Mouse (Mus musculus) monocyte, adult 2 months (primary cell): ENCODE results near the gene Mtm1.
A peak's percentile ranks its signal among the peaks of the same experiment; 100 is the strongest.

Experiments used
- DNase-seq, 2 experiments: peaks; one replicate each; pipeline ENCODE4 v3.0.0; 2022; ENCODE audit warnings: low spot score in 2 of 2, low read depth in 1 of 2

The Mtm1 gene

DNA sequence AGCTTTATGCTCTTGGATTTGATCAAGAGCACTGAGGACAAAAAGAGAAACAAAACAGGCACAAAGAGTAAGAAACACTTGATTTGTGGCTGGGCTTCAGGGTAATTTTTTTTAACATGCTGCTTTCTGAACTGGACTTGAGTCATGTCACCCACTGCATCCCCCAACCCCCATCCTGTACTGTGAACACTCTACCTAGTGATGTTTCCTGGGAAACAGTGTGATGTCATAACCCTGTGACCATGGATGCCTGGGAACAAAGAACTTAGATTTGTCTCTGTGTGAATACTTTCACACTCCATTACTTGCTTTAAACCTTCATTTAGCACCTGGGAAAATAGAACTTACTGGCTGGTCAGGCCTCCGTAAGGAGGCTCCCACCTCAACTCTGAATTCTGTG lies at the start of gene Mtm1:
Mtm1 (plus strand) TSS at position 301 of the 400 bp plus-strand sequence.
- no peak for DNase-seq

DNA sequence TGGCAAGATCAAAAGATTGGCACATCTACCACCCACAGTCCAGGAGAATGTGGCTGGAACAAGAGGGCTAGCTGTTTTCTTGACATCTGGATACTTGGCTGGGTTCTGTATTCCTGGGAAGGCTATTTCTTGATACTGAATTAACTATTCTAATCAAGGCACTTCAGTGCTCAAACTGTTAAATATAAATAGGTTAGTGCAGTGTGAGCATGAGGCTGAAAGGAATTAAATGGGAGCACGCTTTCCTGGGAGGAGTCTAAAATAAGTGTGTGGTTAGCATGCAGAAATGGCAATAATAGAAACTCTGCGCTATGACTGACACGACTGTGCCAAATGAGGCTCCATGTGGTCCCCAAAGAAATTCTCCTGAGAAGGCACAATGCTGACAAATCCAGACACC lies 29.0 kb upstream of the Mtm1 start:
- no peak for DNase-seq

DNA sequence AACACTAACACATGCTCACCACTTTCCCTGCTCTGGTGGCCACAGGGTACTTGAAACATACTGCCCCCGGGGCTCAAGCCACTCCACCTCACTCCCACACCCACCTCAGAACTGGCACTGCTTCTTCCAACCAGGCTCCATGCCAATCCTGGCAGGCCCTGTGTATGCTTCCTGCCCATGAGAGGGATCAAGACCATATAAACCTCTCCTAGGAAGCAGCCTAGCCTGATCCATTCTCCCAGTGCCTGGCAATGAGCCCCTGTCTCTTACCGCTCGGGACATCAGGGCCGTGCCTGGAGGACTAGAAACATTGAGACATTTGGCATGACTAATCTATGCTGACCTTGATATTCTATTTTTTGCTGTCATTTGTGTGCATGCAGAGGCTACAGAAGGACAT lies 26.9 kb upstream of the Mtm1 start:
- DNase-seq, result no peak

DNA sequence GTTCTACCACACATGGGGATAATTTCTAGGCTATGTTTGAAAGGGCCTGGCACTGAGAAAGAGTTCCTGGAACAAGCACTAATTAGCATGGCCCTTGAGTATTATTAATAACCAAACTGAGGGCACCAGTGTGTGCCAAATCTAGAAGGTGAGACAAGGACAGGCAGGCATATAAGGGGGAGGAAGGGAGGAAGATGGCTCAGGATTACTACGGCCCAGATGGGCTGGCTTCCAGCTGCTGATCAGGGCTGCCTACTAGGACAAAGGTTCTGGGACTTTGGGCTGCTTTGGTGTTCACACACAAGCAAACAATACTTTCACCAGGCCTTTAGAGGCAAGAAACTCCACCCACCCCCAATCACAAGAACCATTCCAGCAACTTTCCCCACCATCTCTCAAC lies 24.2 kb upstream of the Mtm1 start:
- DNase-seq, result no peak

DNA sequence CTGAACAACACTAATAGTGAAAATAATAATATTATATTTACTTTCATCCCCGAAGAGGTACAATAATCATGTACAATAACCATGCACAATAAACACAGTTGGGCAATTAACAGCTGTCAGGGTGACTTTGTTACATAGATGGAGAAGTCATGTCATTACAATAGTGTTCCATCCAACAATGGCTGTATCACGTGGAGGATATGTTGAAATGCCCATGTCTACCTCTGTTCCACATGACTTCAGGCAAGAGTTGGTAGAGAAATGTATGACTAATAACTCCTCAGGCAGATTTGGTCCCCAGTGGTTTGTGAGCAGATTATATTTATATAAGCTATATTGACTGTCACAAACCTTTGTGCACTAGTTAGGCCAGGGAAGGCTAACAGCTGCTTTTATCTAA lies 5.8 kb upstream of the Mtm1 start:
- no peak for DNase-seq

DNA sequence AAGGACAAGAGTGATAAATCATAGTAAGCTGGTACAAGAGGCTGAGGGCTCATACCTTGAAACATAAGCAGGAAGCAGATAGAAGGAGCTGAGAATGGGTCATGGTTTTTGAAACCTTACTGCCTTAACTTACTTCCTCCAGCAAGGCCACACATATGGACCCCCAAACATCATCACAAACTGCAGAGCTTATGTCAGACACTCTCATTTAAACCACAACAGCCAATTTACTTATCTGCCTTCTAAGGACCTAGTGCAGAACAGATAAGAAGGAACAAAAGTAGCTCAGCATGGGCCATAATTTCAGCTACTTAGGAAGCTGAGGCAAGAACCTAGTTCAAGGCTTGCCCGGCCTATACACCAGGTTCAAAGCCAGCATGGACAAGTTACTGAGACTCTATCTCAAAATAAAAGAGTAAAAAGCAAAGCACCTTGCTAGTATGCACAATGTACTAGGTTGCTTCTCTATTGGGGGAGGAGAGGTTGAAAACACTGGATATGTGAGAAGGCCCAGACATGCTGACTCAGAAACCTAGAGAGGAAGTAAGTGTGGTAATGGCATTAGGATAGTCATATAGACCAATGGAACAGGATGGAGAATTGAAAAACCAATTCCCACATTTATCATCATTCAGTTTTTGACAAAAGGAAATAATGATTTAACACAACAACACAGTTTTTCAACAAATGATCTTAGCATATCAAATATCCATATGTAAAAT lies 4.6 kb upstream of the Mtm1 start:
- DNase-seq, result no peak

DNA sequence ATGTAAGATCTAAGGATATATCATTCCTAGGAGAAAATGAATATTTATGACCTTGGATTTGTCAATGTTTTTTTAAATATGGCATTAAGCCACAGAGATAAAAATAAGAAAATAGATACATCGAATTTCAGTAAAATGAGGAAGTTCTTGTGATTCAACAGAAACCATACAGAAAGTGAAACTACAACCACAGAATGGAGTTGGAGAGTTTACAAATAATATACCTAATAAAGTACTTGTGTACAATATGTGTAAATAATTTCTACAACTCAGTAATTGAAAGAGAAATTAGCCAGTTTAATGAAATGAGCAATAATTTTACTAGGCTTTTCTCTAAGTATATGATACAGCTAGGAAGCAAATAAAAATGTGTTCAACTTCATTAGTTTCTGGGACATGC lies 4.0 kb upstream of the Mtm1 start:
- DNase-seq, result no peak

DNA sequence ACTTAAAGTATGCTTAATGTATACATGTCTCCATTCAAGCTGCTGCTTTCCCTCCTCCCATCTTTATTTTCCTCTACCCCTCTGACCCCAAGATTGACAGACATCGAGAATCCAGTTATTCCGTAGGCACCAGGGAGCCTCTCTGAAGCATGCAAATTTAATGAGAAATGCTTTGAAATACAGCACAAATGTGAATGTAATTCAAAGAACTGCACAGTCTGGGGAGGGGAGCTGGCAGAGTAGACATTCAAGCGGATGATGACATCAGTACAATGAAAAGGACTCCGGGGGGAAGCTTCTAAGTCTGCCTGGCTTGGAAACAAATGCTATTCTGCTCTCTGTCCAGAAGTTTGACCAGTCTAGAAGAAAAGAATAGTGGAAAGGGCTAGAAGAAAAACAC lies 2.3 kb downstream of the Mtm1 start:
- DNase-seq, result no peak

DNA sequence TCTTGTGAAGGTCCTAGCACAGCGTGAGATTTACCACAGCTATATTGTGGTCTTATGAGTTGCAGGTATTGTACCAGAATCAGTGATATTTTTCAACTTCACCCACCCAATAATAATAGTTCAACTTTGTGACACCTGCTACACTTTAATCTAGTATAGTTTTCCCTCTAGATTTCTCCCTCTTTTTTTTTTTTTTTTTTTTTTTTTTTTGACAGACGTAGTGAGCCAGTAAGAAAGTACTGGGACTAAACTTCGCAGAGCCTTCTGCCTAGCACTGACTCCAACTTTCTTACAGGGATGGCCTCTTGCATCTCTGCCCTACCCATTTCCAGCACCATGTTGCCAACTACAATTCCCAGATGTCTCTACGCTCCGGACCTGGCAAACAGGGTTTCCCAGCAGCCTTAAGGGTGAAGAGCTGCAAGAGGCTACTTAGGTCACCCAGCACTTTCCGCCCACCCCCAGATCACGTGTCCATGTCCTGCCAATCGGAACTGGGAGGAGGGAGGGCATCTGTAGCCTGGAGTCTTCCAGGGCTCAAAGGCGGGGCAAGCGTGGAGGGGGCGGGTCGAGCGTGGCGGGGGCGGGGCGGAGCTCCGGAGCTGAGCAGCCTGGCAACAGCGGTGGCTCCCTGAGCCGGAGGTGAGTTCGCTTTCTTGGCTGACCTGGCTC lies 4.0 kb downstream of the Mtm1 start:
- peak; percentile 57 to 61 for DNase-seq

DNA sequence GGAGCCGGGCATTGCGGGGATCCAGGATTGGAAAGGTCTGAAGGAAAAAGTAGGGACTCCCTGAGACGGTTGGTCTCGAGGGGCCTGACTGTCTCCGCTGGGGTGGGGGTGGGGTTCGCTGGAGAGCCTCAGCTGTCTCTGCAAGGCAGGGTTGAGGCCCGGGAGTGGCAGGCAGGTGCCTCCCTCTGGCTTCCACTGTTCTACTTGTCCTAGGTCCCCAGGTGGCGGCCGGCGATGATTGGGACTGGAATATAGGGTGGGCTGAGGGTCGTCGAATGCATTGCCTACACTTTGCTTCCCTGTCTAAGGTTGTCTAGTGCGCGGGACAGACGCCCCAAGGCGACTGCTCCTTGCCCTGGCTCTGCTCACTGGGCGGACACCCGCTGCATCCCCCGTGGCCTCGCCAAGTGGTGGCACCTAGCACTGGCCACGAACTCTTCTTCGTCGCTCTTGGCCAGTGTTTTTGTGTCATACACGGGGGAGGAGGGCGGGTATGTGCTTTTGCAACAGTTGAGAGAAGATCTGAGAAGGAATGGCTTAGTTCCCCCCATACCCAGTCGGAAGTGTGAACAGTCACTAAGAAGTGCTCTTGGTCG lies 4.6 kb downstream of the Mtm1 start:
- peak; percentile 7 to 14 for DNase-seq

DNA sequence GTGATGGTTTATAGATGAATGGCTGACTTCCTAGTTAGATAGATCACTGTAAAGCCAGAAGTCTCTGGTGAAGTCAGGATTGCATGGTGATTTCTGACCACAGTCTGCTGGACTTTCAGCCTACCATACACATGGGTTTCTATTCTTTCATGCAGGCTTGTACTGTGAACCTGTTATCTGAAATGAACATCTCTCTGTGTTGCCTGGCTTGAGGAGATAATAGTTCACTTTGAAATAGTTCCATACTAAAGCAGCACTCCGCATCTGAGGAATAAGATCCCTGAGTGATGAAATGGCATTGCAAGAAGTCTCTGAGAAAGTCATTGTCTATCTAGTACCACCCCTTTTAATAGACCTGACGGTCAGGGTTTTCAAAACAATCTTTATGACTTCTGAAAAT lies 6.3 kb downstream of the Mtm1 start:
- no peak for DNase-seq

DNA sequence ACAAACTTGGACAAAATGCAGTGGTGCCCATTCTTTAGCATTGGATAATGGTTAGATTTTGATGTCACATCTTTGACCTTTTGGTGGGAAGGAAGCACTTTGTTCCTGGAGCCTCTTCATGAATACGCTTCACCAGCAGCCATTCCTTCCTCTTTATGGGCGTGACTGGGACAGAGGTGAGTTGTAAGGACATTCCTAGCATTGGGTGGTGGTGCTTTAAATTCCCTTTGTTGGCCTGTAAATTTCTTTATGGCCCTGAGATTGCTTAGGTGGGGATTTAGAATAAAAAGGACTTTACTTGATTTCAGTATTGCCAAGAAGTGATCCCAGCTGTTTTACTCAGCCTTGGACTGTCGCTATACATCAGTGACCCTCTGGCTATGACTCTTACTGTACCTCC lies 8.3 kb downstream of the Mtm1 start:
- DNase-seq, result no peak

DNA sequence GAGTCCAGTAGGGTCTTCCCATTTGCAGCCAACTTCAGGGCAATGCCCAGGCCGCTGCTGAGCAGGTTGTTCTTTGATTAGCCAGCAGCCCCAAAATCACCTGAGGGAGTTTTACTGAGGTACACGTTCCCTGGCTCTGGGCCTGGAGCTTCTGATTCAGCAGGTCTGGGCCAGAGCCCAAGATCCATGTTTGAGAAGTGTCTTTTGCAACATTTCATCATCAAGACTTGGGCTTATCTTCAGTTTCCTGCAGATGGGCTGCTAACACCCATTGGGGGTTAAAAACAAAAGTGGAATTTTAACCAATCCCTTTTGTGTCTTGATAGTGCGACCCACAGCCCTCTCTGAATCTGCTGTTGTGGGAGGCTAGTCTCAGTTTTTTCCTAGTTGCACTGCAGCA lies 10.3 kb downstream of the Mtm1 start:
- no peak for DNase-seq

DNA sequence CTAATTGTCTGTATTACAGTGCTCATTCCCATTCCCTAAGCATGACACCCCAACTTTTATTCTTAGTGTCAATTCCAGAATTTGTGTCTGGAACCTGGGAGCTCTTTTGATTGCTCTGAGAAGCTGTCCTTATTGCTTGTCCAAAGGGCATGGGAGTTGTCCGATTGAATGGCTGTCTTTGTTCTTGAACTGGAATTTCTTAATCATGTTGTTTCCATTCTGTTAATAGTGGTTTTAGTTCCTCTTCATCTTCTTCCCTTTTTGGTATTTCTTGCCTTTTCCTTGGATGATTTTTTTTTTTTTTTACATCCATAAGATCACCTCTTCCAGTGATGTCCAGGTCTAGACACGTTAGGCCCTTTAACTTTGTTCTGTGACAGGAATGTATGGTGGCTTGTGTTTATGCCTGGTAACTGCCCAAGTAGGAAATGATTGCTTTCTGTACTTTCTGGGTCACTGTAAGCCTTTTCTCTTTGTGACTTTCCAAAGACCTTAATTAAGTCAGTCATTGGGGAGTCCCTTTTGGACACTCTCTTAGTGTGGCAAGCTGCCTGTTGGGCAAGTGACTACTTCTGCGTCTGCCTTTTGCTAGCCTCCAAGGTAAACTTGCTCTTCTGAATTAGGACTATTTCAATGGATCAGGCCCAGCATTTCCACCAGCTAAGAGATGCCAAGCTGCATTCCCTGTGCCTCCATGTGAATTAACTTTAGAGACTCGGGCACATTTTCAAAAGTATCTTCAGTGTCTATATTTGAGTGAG lies 12.3 kb downstream of the Mtm1 start:
- no peak for DNase-seq

DNA sequence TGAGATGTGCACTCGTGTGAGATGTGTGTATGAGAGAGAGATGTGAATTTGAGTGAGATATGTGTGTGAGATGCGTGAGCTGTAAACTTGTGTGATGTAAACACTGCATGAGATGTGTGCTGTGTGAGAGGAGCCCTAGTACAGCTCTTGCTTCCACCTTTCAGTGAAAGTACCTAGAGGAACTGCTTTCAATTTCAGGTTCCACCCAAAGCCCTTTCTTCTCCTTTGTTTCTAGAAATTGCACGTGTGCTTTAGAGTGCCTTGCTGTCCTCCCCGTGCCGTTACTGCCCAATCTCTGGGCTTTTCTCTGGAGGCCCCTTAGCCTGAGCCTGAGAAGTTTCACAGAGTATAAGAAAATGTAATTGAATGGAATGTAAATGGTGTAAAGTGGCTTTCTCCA lies 16.3 kb downstream of the Mtm1 start:
- DNase-seq, result no peak

DNA sequence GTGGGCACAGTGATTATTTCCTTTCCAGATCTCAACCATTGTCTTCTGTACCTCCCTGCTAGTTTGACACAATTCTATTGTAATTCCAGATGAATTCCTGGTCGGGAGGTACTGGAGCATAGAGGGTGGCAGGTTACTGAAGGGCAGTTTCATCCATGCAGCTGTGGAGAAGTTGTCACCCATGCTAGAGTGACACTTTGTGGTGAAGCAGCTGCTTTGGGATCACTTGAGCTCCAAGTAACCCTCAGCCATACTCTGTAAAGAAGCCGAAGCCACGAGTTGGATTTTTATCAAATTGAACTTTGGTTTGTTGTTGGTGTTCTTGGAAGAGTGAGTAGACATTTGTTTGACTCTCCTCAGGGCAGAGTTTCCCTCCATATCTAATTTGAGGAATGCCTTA lies 17.6 kb downstream of the Mtm1 start:
- DNase-seq, result no peak

DNA sequence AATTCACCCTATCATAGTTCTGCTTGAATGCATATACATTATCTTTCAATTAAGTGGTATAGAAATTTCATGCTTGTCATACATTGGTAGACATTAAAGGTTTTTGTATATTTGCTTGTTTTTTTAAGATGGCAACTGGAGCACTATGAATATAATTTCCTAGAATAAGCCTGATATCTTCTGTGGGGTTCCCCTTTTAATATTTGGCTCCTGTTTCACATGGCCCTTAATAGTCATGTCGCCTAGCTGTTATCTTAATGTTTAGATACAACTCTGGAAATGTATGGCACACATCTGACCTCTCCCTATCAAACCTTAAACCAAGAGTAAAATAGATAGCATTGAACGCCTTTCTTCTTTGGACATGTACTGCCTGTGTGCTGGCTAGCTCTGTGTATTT lies 20.3 kb downstream of the Mtm1 start:
- no peak for DNase-seq

DNA sequence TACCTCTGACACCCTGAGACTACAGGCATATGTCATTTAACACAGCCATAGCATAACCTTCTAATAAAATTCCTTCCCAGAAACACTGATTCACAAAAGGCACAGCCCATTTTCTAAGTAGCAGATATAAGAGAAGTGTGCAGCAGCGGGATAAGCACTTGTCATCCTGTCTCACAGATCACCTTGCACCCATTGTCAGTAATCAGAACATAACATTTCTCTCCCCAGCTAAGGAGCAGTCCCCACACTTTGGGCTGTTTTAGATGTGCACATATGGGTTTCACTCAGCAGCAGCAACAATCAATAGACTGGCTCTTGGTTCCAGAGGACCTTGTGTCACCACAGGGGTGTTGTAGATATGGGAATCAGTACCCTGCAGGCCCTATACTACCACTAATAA lies 45.9 kb downstream of the Mtm1 start:
- DNase-seq, result no peak

DNA sequence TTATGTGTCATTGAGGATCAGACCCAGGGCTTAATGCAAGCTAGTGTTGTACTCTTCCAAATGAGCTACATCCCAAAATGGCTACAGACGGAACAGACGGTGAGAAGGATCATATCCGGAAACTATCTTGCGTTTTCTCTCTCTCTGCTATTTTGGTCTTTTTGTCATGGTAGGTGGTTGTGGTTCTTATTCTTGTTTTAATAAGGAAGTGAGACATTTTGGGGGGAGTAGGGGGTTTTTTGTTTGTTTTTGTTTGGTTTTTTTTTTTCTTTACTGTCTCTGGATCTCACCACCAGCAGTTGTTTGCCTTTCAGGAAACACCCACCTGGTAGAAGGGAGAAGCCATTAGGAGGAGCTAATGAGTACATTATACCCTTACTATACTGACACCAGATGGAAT lies 50.3 kb downstream of the Mtm1 start:
- no peak for DNase-seq

DNA sequence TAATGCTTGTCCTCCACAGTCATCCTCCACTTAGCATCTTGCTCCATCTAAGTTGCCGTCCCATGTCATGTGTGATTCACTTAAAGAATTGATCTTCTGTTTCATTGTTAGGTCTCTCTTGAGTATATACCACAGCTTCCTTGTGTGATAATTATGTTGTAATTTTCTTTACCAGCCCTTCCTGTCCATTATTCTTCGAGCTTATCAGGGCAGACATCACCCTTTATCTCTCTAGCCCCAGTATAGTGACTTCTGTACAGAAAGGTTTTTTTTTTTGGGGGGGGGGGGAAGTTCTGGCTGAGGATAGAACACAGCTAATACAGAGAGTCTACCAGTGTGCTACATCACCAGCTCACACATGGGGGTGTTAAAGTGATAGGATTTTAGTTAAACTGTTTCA lies 53.7 kb downstream of the Mtm1 start:
- DNase-seq, result no peak

DNA sequence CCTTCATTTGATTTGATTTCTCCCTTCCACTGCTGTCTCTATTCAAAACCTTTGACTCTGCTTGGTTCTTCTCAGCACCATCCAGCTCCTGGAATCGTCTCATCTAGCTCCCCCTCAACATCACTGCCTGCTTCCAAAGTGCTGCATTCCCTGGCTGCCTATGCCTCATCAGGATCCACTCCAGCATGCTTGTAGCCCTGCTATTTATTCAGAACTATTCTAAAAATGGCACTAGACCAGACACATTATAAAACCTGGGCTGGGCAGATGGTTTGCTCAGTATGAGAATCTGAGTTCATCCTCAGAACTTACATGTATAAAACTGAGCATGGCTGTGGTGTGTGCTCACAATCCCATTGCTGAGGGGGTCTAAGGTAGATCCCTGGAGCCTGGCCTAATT lies 58.4 kb downstream of the Mtm1 start:
- DNase-seq, result no peak

DNA sequence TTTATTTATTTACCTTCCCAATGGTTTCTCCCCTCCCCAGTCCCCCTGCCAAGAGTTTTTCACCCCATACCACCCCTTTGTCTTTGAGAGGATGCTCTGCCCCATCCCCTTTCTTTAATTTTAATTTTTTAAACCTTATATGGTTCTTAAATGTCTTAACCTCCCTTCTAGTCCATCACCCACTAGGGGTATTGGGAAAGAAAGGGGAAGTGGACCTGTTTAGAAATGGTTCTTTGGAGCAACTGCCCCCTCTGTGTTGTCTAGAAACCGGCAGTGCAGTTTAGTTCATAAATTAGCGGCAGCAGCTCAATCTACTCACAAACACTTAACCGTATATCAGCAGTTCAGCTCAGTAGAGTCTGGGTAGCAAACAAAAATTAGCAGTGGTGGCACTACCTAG lies 63.6 kb downstream of the Mtm1 start:
- no peak for DNase-seq
